8 mouse cellular contexts compared by ENCODE assay signal in the genomic region with DNA sequence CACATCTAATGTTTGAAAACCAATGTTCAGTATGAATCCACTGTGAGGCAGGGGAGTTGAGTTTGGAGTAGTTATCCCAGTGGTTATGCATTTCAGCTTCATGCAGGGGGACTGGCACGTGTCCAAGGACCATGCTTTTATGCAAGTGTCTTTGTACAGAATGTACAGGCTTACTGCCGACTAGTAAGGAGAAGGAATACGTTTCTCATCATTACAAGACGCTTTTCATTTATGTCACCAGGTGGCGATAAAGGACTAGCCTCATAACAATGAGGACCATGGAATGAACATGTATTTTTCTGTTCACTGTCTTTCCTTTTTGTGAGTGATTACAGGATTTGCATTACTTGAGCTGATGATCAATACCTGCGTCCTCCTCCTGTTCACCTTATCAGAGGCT.
DNase-seq lines count a peak whose midpoint lies in the region; ATAC-seq and TF ChIP-seq lines count a peak whose summit lies in the region.

No protein-coding gene starts in this region.

- no peaks in the 10 kb centered on the region for H3K9me3 ChIP-seq in hindbrain, embryonic 16.5 days (ENCODE audit: control insufficient read depth, low read length)
- H3K9me3 ChIP-seq in midbrain, embryonic 12.5 days = no peaks in the 10 kb centered on the region
- no peaks in the 10 kb centered on the region for H3K9me3 ChIP-seq in stomach, embryonic 14.5 days (ENCODE audit: control insufficient read depth, low read depth, low read length)

- H3K27ac ChIP-seq in heart, adult 2 months = no peak overlapping the region
- H3K27ac ChIP-seq in hindbrain, embryonic 16.5 days (ENCODE audit: low read depth, low read length) = no peak overlapping the region
- no peak overlapping the region for H3K27ac ChIP-seq in left cerebral cortex, adult 2 months
- H3K27ac ChIP-seq in midbrain, embryonic 12.5 days (replicated peaks) = no peak overlapping the region
- H3K27ac ChIP-seq in stomach, embryonic 14.5 days (ENCODE audit: low read length) = no peak overlapping the region

- H3K4me3 ChIP-seq in heart, adult 2 months = no peak overlapping the region
- no peak overlapping the region for H3K4me3 ChIP-seq in hindbrain, embryonic 16.5 days (ENCODE audit: low read length)
- H3K4me3 ChIP-seq in left cerebral cortex, adult 2 months = no peak overlapping the region
- H3K4me3 ChIP-seq in midbrain, embryonic 12.5 days = no peak overlapping the region
- no peak overlapping the region for H3K4me3 ChIP-seq in stomach, embryonic 14.5 days (ENCODE audit: low read depth, low read length)

- no peak for TF ChIP-seq EP300 in heart, adult 2 months (IDR thresholded peaks at IDR 0.05; ENCODE audit: insufficient read depth, low read depth, low read length)

- TF ChIP-seq POLR2A in heart, adult 2 months (IDR thresholded peaks at IDR 0.05; ENCODE audit: insufficient read depth, low read depth, low read length) = no peak

- intact Hi-C loops in heart, adult 2 months (cut with DNase I) = loop anchor here (2.0 kb wide), 1 partner anchor 701 kb away; no protein-coding TSS in a partner anchor
- intact Hi-C loops in left cerebral cortex, adult 2 months (cut with DNase I) = loop anchor here (2.0 kb wide), 2 partner anchors 587 to 701 kb away; no protein-coding TSS in a partner anchor

- WGBS in heart, adult 2 months = 17% methylated on average over 6 of the region's 6 CpGs
- 13% methylated on average over 6 of the region's 6 CpGs for WGBS in hindbrain, embryonic 16.5 days
- WGBS in midbrain, embryonic 12.5 days = 23% methylated on average over 6 of the region's 6 CpGs
- WGBS in stomach, embryonic 14.5 days = 18% methylated on average over 6 of the region's 6 CpGs

- H3K4me1 ChIP-seq in heart, adult 2 months (ENCODE audit: control insufficient read depth, insufficient read depth, low read length) = no peaks in the 10 kb centered on the region; the same call in 1 of the 2 replicates
- no peaks in the 10 kb centered on the region for H3K4me1 ChIP-seq in hindbrain, embryonic 16.5 days (ENCODE audit: control insufficient read depth, insufficient read depth, low read depth, low read length)
- H3K4me1 ChIP-seq in midbrain, embryonic 12.5 days = no peaks in the 10 kb centered on the region
- no peaks in the 10 kb centered on the region for H3K4me1 ChIP-seq in stomach, embryonic 14.5 days (ENCODE audit: control insufficient read depth, insufficient read depth, low read length)

- no peaks in the 10 kb centered on the region for H3K27me3 ChIP-seq in heart, adult 2 months (ENCODE audit: control insufficient read depth, insufficient read depth, low read length)
- H3K27me3 ChIP-seq in hindbrain, embryonic 16.5 days (replicated peaks; ENCODE audit: control insufficient read depth, insufficient read depth, low read length) = no peaks in the 10 kb centered on the region
- H3K27me3 ChIP-seq in midbrain, embryonic 12.5 days = no peaks in the 10 kb centered on the region
- no peaks in the 10 kb centered on the region for H3K27me3 ChIP-seq in stomach, embryonic 14.5 days (ENCODE audit: control insufficient read depth, insufficient read depth, low read length)

- ATAC-seq in hindbrain, embryonic 16.5 days = peak; percentile 94
- ATAC-seq in midbrain, embryonic 12.5 days (ENCODE audit: low FRiP score, low read depth) = peak; percentile 77
- ATAC-seq in stomach, embryonic 14.5 days (ENCODE audit: insufficient number of reproducible peaks, insufficient read depth, low FRiP score, low read depth) = peak; percentile 14; the same call in 1 of the 2 replicates

- no peaks in the 10 kb centered on the region for H3K36me3 ChIP-seq in heart, adult 2 months (ENCODE audit: control insufficient read depth, insufficient read depth, low read length)
- 0 out of 2 replicates have a peak, but pooled peaks cover 2% of the 10 kb centered on the region for H3K36me3 ChIP-seq in hindbrain, embryonic 16.5 days (ENCODE audit: control insufficient read depth, insufficient read depth, low read length)
- H3K36me3 ChIP-seq in midbrain, embryonic 12.5 days = no peaks in the 10 kb centered on the region
- H3K36me3 ChIP-seq in stomach, embryonic 14.5 days (ENCODE audit: control insufficient read depth, insufficient read depth, low read length) = no peaks in the 10 kb centered on the region; the same call in 1 of the 2 replicates

- H3K9ac ChIP-seq in heart, adult 2 months (ENCODE audit: low read depth, low read length) = no peak overlapping the region
- no peak overlapping the region for H3K9ac ChIP-seq in hindbrain, embryonic 16.5 days (ENCODE audit: low read depth, low read length)
- no peak overlapping the region for H3K9ac ChIP-seq in midbrain, embryonic 12.5 days (replicated peaks)
- H3K9ac ChIP-seq in stomach, embryonic 14.5 days (replicated peaks; ENCODE audit: low read depth, low read length) = no peak overlapping the region

- TF ChIP-seq CTCF in heart, adult 2 months (IDR thresholded peaks at IDR 0.05) = peak; percentile 77
- peak; percentile 70 for TF ChIP-seq CTCF in left cerebral cortex, adult 2 months (IDR thresholded peaks at IDR 0.05)

- no peak overlapping the region for H3K4me2 ChIP-seq in hindbrain, embryonic 16.5 days (ENCODE audit: low read length)
- H3K4me2 ChIP-seq in midbrain, embryonic 12.5 days (replicated peaks) = no peak overlapping the region
- no peak overlapping the region for H3K4me2 ChIP-seq in stomach, embryonic 14.5 days (replicated peaks; ENCODE audit: low read depth, low read length)

- no peaks in the 10 kb centered on the region for H3K79me2 ChIP-seq in heart, adult 2 months (replicated peaks; ENCODE audit: control insufficient read depth, insufficient read depth, low read length)

- DNase-seq in heart, adult 2 months = no peak
- no peak for DNase-seq in heart, adult 11 months
- DNase-seq in Muller cell, postnatal 12 days (ENCODE audit: inconsistent ontology term) = peak; percentile 39
- DNase-seq in embryo, embryonic 10 days (ENCODE audit: low spot score) = peak; percentile 85
- peak; percentile 25 to 26 for DNase-seq in left cerebral cortex, adult 2 months (ENCODE audit: extremely low spot score in 1 of 2, low spot score in 2 of 2)

Comparison
In these comparisons a context has a peak if more than half of its experiments do, and no peak if none do; other contexts are left out.
1. DNase-seq: peak in Muller cell, postnatal 12 days (single experiment), embryo, embryonic 10 days (single experiment) and left cerebral cortex, adult 2 months (2 of 2); none in heart, adult 2 months (0 of 2) and heart, adult 11 months (single experiment).
2. ATAC-seq: peak in every context shown above with its lines; median percentile 94 in hindbrain, embryonic 16.5 days; 77 in midbrain, embryonic 12.5 days; 14 in stomach, embryonic 14.5 days.